Comparison of ENCODE assay signal across 8 mouse cellular contexts in the genomic region with DNA sequence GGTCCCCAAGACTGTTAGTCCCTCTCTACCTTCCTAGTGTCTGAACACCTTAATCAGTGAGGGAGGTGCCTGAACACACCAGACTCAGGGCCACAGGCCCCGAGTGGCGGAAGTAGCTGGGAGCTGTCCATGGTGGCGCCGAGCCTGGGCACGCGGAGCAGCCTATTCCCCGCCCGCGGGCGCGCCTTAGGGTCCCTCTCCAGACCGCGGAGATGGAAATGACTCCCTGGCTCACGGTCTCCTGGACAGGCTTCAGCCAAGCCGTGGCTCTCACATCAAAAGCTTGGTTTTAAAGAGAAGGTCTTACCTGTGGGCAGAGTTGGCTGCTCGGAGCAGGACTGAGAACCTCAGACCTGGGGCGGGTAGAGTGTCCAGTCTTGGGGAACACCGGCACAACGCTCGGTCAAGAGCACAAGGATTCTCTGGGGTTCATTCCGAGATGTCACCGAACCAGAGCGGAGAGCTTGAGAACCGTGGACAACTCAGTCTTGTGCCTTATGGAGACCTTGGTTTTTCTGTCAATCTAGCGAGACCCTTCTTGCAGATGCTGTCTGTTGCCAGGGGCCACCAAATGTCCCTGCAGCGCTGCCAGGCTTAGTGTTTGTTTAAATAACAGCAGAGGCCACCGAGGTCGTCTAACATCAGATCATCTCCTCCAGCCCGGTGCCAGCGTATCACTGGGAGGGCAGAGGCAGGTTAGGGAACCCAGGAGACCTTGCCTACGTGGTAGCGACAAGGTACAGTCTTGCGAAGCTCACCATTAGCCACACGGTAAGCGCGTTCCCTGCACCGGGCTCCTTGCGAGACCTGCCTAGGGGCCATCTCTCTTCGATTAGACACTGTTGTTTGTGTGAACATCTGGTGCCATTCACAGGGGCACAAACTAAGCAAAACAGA. TPM values are rescaled to one million over a fixed set of nuclear protein-coding genes. Genes with fewer than 3 reads are reported as not detected.
DNase-seq lines count a peak whose midpoint lies in the region; ATAC-seq and TF ChIP-seq lines count a peak whose summit lies in the region.

No protein-coding gene starts in this region.

- 4% methylated on average over 39 of the region's 39 CpGs for WGBS in intestine, embryonic 15.5 days
- 7% methylated on average over 39 of the region's 39 CpGs for WGBS in liver, postnatal 0 days (ENCODE audit: insufficient replicate concordance)
- WGBS in neural tube, embryonic 15.5 days, result 4% methylated on average over 39 of the region's 39 CpGs

- no peak overlapping the region for H3K27ac ChIP-seq in gastrocnemius, adult 2 months
- H3K27ac ChIP-seq in intestine, embryonic 15.5 days, result no peak overlapping the region
- H3K27ac ChIP-seq in liver, postnatal 0 days (ENCODE audit: low read depth), result no peak overlapping the region
- no peak overlapping the region for H3K27ac ChIP-seq in neural tube, embryonic 15.5 days (replicated peaks)

- no peaks in the 10 kb centered on the region for H3K9me3 ChIP-seq in intestine, embryonic 15.5 days
- no peaks in the 10 kb centered on the region for H3K9me3 ChIP-seq in liver, postnatal 0 days (ENCODE audit: low read length)
- H3K9me3 ChIP-seq in neural tube, embryonic 15.5 days (replicated peaks), result no peaks in the 10 kb centered on the region

- no peak for TF ChIP-seq CTCF in gastrocnemius, adult 2 months (IDR thresholded peaks at IDR 0.05)
- no peak for TF ChIP-seq CTCF in liver, postnatal 0 days (IDR thresholded peaks at IDR 0.05; ENCODE audit: low read depth)

- peak; percentile 35 to 37 for DNase-seq in frontal cortex, postnatal 36 days (ENCODE audit: low spot score in 2 of 2)
- DNase-seq in cerebellum, adult 9-10 months, result peak; percentile 59
- DNase-seq in gastrocnemius, adult 2 months, result peak; percentile 66
- DNase-seq in liver, postnatal 0 days, result peak; percentile 71
- DNase-seq in thymus, postnatal 14 days, result peak; percentile 69

- H3K9ac ChIP-seq in intestine, embryonic 15.5 days, result no peak overlapping the region
- no peak overlapping the region for H3K9ac ChIP-seq in liver, postnatal 0 days (replicated peaks)
- H3K9ac ChIP-seq in neural tube, embryonic 15.5 days (replicated peaks), result peak overlapping the region; percentile 57; the same call in 1 of the 2 replicates

- H3K27me3 ChIP-seq in intestine, embryonic 15.5 days (replicated peaks), result peaks cover 30% of the 10 kb centered on the region
- peaks cover 34% of the 10 kb centered on the region for H3K27me3 ChIP-seq in liver, postnatal 0 days (ENCODE audit: insufficient read depth, low read length)
- peaks cover 39% of the 10 kb centered on the region for H3K27me3 ChIP-seq in neural tube, embryonic 15.5 days (replicated peaks)

- peak overlapping the region; percentile 89 for H3K4me2 ChIP-seq in intestine, embryonic 15.5 days (replicated peaks)
- H3K4me2 ChIP-seq in liver, postnatal 0 days (ENCODE audit: low read depth, low read length), result no peak overlapping the region
- peak overlapping the region; percentile 93 for H3K4me2 ChIP-seq in neural tube, embryonic 15.5 days

- intact Hi-C loops in gastrocnemius, adult 2 months (cut with DNase I), result loop anchor here (5.0 kb wide), 1 partner anchor 67 kb away; a partner anchor contains a TSS

- no peak for TF ChIP-seq EP300 in liver, postnatal 0 days (IDR thresholded peaks at IDR 0.05; ENCODE audit: low read depth)

- no peak for ATAC-seq in frontal cortex, adult (ENCODE audit: low TSS enrichment)
- peak; percentile 59 for ATAC-seq in intestine, embryonic 15.5 days
- no peak for ATAC-seq in liver, postnatal 0 days
- ATAC-seq in neural tube, embryonic 15.5 days (ENCODE audit: low FRiP score), result peak; percentile 49

- H3K4me3 ChIP-seq in gastrocnemius, adult 2 months, result no peak overlapping the region
- H3K4me3 ChIP-seq in intestine, embryonic 15.5 days (replicated peaks), result peak overlapping the region; percentile 42
- H3K4me3 ChIP-seq in liver, postnatal 0 days (ENCODE audit: low read depth, low read length), result no peak overlapping the region
- H3K4me3 ChIP-seq in neural tube, embryonic 15.5 days (replicated peaks), result peak overlapping the region; percentile 52

- peaks cover 16% of the 10 kb centered on the region for H3K4me1 ChIP-seq in intestine, embryonic 15.5 days (replicated peaks)
- no peaks in the 10 kb centered on the region for H3K4me1 ChIP-seq in liver, postnatal 0 days (ENCODE audit: insufficient read depth)
- peaks cover 22% of the 10 kb centered on the region for H3K4me1 ChIP-seq in neural tube, embryonic 15.5 days

- H3K36me3 ChIP-seq in intestine, embryonic 15.5 days, result no peaks in the 10 kb centered on the region
- H3K36me3 ChIP-seq in liver, postnatal 0 days (replicated peaks; ENCODE audit: insufficient read depth, low read length), result no peaks in the 10 kb centered on the region
- no peaks in the 10 kb centered on the region for H3K36me3 ChIP-seq in neural tube, embryonic 15.5 days

RNA-seq across cellular contexts. Expression of a gene that starts 1.0 kb away (rescaled TPM):
- total RNA-seq in gastrocnemius, adult 2 months (2021), result not detected
- polyA plus RNA-seq in intestine, embryonic 15.5 days (2015; fragmentation: Nextera tagmentation; extraction: Ambion mirVana), result 0.44 and 0.49 TPM in 2 replicates
- not detected in 2 replicates for polyA plus RNA-seq in liver, postnatal 0 days (2015; fragmentation: Nextera tagmentation; extraction: Ambion mirVana)
- polyA plus RNA-seq in neural tube, embryonic 15.5 days (2015; fragmentation: Nextera tagmentation; extraction: Ambion mirVana), result 0.83 and 1.0 TPM in 2 replicates

Comparison
In these comparisons a context has a peak if more than half of its experiments do, and no peak if none do; other contexts are left out.
1. ATAC-seq: peak in intestine, embryonic 15.5 days (single experiment) and neural tube, embryonic 15.5 days (single experiment); none in frontal cortex, adult (single experiment) and liver, postnatal 0 days (single experiment).
2. H3K4me3 ChIP-seq: peak in intestine, embryonic 15.5 days (single experiment) and neural tube, embryonic 15.5 days (single experiment); none in gastrocnemius, adult 2 months (single experiment) and liver, postnatal 0 days (single experiment).
3. Peak in every context shown above with its lines, with median percentiles within 50 percentile points of each other: DNase-seq.